Mouse (Mus musculus) c-Kit-positive CD71-positive TER-119-negative erythroid progenitor cells, embryonic 14.5 days (primary cell): ENCODE measurements around the gene Nup35.

Experiments used
- DNase-seq: peaks from one replicate; pipeline ENCODE4 v3.0.0-alpha.2; 2013; ENCODE audit warnings: low read depth

Nup35 gene

DNA sequence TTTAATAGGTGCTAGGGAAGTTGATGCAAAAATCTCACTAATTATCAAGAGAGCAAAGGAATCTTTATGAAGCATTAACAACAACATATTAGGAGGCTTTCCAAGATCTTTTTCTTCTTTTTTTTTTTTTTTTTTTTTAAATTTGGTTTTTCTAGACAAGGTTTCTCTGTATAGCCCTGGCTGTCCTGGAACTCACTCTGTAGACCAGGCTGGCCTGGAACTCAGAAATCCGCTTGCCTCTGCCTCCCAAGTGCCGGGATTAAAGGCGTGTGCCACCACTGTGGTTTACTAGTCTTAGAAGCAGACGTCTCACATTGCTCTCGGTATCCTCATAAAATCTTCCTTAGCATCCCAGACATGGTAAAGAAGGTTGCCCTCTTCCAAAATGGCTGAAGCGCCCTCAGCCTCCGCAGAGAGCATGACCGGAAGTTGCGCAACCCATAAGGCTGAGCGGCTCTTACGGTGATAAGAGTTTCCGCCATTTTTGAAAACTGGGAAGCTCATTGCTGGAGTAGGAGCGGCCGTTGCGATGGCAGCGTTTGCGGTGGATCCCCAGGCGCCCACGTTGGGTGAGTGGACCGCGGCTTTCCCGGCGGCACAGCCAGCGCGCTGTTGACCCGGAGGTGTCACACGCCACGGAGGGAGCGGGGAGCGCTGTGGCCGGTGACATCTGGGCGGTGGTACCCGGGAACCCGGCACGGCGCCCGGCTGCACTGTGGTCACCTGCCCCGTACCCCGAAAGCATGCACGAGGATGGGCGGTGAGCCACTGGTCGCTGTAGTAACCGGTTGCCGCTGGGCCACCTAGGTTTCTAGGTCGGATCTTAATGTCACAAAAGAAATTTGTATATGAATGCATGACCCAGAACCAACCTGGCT is 21.6 kb downstream of the Nup35 start:
- peak; percentile 82 for DNase-seq

DNA sequence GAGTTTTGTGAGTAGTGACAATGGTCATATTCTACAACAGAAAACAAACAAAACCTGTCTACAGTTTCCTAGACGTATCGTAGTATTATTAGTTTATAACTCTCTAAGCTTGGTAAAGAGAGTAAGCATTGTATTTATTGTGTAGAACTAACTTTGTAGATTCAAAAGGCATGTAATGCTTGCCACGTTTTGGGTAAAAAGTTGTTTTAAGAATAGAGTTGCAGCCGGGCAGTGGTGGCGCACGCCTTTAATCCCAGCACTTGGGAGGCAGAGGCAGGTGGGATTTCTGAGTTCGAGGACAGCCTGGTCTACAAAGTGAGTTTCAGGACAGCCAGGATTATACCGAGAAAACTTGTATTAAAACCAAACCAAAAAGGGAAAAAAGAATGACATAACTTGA is 22.4 kb downstream of the Nup35 start:
- DNase-seq = no peak

DNA sequence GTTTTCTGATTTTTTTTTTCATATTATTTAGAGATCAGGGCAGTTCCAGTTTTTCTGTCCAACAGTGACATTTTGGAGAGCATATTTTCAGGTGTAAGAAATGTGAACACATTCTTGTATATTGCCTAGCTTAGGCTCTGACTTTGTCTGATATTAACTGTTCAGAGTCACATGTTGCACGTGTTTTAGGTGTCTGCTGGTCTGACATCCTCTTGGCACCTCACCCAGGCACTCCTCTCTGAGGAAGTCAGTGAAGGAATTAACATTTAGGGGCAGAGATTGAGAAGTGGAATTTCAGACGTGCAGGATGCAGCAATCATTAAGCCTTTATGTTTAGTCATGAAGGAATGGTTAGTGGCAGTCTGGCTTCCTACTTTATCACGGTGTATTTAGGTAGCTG is 22.8 kb downstream of the Nup35 start:
- DNase-seq = no peak

DNA sequence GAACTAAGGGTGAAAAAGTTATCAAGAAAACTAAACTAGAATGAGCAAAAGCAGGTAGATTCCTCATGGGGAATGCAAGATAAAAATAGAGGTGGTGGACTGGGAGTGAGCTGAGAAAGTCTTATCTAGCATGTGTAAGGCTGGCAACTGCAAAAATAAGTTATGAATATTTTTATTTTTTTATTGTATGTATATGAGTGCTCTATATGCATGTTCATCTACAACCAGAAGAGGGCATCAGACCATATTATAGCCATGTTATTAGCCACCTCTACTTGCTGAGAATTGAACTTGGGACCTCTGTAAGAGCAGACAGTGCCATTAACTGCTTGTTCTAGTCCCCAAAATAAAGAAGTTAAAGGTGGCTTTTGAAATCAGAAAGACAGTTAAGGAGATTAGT is 44.4 kb downstream of the Nup35 start:
- DNase-seq = no peak

DNA sequence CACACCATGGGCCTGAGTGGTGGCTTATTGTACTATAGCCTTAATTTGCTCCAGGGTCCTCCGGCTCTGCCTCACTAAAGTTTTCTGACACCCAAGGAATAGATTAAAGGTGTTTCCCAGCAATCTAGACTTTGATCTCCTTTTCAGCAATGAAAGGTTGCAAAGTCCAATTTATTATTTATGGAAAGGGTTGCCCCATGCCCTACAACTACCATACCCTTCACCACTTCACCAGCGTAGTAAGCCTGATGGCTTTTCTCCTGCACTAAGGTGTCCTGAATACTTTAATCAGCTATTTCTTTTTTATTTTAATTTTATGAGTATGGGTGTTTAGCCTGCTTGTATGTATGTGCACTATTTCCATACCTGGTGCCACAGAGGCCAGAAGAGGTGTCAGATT is 45.6 kb downstream of the Nup35 start:
- DNase-seq = no peak

DNA sequence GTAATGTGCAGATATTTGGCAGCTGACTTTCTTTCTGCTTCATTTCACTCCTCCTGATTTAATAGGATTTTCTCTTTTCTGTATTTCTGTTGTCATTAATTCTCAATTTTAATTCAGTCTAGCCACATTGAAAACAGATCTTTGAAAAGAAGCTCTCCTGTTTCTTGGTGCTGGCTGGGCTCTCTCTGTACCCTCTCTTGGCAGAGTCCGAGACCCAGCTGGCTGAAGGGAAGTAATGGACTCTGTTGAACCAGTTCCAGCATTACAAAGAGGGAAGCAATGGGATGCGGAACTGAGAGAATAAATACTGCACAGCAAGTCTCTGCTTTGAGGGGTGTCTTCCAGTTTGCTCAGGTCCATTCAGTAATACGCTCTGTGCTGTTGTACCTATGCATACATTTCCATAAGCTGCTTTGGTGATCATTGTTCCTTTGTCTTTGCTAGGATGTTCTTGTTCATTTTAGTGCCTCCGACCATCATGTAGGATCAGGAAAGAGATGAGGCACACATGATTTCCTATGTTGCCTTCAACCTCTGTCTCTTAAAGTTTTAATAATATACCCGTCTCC is 50.4 kb downstream of the Nup35 start:
- DNase-seq = no peak

DNA sequence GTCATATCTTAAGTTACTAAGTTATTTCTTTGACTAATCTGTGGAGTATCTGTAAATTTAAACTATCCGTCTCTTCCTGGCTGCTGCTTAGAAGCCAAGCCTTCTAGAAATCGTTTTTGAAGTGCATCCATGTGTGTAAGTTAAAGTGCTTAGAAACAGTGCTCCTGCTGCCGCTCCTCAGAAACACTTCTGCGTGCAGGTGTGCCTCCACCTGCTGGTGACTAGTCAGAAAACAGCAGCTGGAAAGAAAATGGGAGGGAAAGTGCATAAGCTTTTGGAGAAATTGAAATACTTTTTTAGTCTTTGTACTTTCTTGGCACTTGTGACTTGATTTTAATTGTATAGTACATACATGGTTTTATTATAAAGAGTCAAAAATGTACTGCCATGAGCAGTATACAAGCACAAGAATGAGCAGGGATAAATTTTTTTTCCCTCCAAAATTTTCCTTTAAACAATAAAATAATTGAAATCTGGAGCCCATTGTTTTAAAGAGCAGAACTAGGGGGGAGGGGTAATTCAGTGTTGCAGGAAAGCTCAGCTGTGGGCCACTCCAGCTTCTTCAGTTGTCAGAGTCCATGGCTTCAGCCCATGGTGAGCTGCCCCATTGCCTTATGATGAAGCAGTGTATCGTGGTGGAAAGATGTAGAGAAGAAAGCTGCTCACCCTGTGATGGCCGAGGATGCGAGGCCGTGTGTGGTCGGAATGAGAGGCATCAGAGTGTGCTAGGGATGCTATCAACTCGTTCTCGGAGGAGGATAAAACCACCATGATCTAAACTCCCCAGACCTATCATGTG is 53.0 kb downstream of the Nup35 start:
- DNase-seq = no peak

DNA sequence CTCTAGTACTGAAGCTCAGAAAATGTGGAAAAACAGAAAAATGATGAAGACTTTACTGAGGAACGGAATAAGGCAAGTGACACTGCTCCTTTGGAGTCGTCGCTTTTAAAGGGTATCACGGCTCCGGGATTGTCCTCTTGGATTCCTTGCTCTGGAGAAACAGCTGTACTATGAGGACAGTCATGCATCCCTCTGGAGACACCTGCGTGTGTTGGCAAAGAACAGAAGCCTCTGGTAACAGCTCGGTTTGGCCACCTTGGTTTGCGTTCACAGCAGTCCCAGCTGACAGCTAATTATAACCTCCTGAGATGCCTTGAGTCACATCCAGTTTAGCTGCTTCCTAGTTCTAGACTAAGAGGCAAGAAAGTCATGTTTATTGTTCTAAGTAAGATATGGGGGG is 61.8 kb downstream of the Nup35 start:
- no peak for DNase-seq

DNA sequence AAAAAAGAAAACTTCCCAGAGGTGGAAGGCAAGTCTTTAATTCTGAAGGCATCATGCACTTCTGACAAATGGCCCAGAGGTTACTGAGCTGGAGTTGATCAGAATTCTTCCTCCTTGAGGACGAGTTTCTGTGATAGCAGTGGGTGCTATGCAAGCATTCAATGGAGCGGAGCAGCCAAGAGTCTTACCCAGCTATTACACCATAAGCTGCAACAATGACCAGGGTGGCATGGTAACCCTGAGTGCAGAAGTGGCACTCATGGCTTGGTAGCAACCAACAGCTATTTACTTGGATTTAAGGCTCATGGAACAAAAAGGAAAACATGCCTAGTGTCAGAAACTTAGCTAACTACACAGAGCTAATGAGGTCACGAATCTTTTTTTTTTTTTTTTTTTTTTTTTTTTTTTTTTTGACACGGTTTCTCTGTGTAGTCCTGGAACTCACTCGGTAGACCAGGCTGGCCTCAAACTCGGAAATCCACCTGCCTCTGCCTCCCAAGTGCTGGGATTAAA is 66.7 kb downstream of the Nup35 start:
- DNase-seq = no peak

DNA sequence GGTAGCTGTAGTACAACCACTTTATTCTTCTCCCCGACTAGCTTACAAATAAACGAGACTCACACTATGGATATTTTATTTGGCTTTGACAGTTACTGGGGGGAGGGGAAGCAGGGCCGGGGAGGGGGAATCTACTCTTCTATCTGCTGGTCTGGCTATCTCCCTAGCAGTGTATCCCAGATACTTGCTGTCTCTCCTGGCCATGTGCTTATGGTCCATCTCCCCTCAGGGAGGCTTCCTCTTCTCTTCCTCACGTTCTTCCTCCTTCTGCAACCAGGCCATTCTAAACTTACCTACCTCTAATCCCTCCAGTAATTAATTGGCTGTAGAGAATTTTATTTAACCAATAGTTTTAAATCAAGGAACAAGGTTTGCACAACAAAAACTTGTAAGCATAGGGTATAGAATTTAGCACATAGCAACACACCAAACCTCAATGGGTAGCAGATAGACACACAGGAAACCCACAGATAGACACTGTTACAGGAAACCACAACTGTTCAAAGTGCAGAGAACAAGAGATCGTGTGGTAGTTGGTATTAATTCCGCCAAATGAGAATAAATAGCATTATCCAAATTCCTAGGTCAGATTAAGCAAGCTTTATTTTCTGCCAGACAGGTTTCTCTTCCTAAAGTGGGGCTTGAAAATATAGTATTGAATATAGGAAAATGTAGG is 67.5 kb downstream of the Nup35 start:
- no peak for DNase-seq

DNA sequence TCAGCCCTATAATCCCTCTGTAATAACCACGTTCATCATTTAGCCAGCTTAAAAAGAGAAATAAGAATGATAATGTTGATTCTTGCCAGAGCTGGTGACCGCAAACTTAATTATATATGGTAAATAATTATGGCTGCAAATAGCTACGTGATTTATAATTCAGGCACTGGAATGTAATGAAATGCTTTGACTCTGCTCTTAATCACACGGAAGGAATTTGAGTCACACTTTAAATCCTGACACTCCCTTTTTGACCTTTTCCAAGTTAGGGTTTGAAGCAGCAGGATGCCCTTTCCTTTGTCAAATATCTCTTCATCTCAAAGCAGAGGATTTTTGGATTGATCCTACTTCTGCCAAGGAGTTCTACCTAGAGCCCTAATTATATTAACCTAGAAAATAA is 71.2 kb downstream of the Nup35 start:
- no peak for DNase-seq

DNA sequence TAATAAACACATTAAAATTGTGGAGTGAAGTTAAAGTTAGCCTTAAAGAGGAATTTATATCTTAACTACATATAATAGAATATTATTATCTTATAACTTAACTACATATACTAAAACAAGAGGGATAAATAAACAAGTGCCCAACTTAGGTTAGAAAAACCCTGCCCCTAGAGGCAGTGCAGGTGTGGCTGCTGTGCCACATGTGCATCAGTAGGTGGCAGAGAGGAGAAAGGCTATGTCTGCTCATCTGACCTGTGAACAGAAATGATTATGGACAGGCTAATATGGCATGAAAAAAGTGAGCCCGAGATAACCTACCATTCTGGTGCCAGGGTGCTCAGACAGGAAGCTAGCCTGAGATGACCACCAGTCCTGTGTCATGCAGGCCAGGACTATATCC is 90.4 kb downstream of the Nup35 start:
- DNase-seq = no peak
